Mouse (Mus musculus) midbrain, embryonic 11.5 days (tissue): Measurements from ENCODE around the gene Cend1. TPM values are rescaled to one million over a fixed set of nuclear protein-coding genes. Genes with fewer than 3 reads are reported as not detected.

ENCODE experiments used
- ATAC-seq: fragments of 200-750 bp; cut with Nextera tagmentation; 2 replicates; pipeline ENCODE4 v1.8.0; 2017; ENCODE audit warnings: moderate TSS enrichment, moderate library complexity; ENCODE audit not compliant: low FRiP score
- DNase-seq: peaks from one replicate; pipeline ENCODE4 v3.0.0; 2015; ENCODE audit warnings: low spot score; ENCODE audit errors: missing footprints
- H3K27ac ChIP-seq: fragments of 300-500 bp; sonication (generic); 2 replicates; pipeline ENCODE4 v1.5.1; 2014; ENCODE audit warnings: low read depth, low read length
- H3K27me3 ChIP-seq: fragments of 300-500 bp; sonication (generic); 2 replicates; pipeline ENCODE4 v1.6.1; 2014; ENCODE audit warnings: mild to moderate bottlenecking, low read length, moderate library complexity, mixed read lengths; ENCODE audit not compliant: control insufficient read depth, insufficient read depth
- H3K36me3 ChIP-seq: fragments of 300-500 bp; sonication (generic); 2 replicates; pipeline ENCODE4 v1.6.1; 2014; ENCODE audit warnings: mild to moderate bottlenecking, low read length, moderate library complexity, mixed read lengths; ENCODE audit not compliant: control insufficient read depth, insufficient read depth
- H3K4me1 ChIP-seq: fragments of 300-500 bp; sonication (generic); 2 replicates; pipeline ENCODE4 v1.6.1; 2014; ENCODE audit warnings: low read length; ENCODE audit not compliant: control insufficient read depth, insufficient read depth
- H3K4me2 ChIP-seq: fragments of 300-500 bp; sonication (generic); 2 replicates; pipeline ENCODE4 v1.6.1; 2014; ENCODE audit warnings: mild to moderate bottlenecking, moderate library complexity
- H3K4me3 ChIP-seq: fragments of 300-500 bp; sonication (generic); 2 replicates; pipeline ENCODE4 v1.5.1; 2014; ENCODE audit warnings: low read depth, low read length
- H3K9ac ChIP-seq: fragments of 300-500 bp; sonication (generic); 2 replicates; pipeline ENCODE4 v1.6.1; 2014; ENCODE audit warnings: low read length
- H3K9me3 ChIP-seq: fragments of 300-500 bp; sonication (generic); 2 replicates; pipeline ENCODE4 v1.6.1; 2016; ENCODE audit warnings: low read length; ENCODE audit not compliant: control insufficient read depth
- WGBS: fragments of 180-500 bp; shearing (Covaris S2); extraction: QIAGEN DNeasy Blood & Tissue Kit; methylation state at CpG from one replicate; pipeline ENCODE4 v1.1.7; 2014; 5-methylcytosine and 5-hydroxymethylcytosine counted together
- polyA plus RNA-seq: library from polyadenylated mRNA; unstranded; fragments of >200 nt; fragmentation: Nextera tagmentation; extraction: Ambion mirVana; gene quantifications from 2 replicates; pipeline ENCODE4 v1.2.1, GENCODE M21; 2014

The Cend1 gene
- 5.8 and 5.9 TPM in 2 replicates for polyA plus RNA-seq

DNA sequence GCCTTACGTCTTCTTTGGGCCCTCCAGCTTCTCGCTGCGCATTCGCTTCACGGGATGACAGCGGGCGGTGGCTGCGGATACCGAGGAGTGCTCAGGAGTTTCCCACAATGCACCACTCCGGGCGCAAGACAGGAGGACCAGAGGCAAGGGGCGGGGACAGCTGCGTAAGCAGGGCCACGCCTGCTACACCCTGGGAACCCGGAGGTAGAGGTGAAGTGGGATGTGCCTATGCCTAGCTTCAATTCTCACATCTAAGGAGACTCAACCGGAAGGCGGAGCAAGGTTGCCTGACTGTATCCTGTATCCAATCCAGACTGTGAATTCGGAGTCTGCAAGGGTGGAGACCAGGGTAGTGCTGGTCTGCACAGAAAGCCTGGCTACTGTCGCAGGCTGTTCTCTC, at the start of gene Cend1:
Gene Cend1, minus strand, starts transcription at position 182 of the 400 bp plus-strand sequence.
- no peaks in the 10 kb centered on the region for H3K9me3 ChIP-seq
- WGBS, result 2% methylated on average over 19 of the region's 19 CpGs
- H3K36me3 ChIP-seq, result no peaks in the 10 kb centered on the region; the same call in 1 of the 2 replicates
- H3K9ac ChIP-seq, result peak within 1 kb of the TSS; percentile 69
- DNase-seq (peak; percentile 91), ATAC-seq (peak; percentile 79)
- peaks cover 19% of the 10 kb centered on the region for H3K4me1 ChIP-seq
- H3K4me3 ChIP-seq, result peak within 1 kb of the TSS; percentile 39
- H3K27ac ChIP-seq, result peak within 1 kb of the TSS; percentile 25; the same call in 1 of the 2 replicates
- H3K4me2 ChIP-seq, result peak within 1 kb of the TSS; percentile 59
- H3K27me3 ChIP-seq, result no peaks in the 10 kb centered on the region; the same call in 1 of the 2 replicates

DNA sequence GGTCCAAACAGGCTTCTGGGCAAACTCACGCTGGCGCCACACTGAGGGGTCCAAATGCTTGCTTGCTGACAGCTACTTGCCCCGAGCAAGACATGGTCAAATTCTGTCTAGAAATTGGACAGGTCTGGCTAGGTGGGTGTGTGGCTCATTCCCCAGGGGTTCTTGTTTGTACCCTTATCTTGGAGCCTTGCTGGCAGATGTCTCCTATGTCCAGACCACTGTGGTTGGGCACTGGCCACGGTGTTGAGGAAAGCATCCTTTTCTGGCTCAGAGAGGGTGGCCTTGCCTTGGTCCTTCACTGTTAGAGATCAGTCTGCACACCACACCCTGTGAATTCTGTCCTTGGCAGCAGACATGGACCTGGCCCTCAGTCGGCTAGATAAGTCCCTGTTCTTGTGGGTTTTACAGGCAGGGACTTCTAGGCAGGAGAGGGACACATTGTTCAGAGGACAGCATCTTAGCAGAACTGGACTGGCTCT, 49.0 kb upstream of the Cend1 start:
- Histone ChIP-seq H3K4me3 (no peak overlapping the region), H3K9ac (no peak overlapping the region), H3K27me3 (peaks cover 19% of the 10 kb centered on the region), H3K4me1 (peaks cover 26% of the 10 kb centered on the region), H3K36me3 (no peaks in the 10 kb centered on the region), H3K27ac (no peak overlapping the region), H3K4me2 (no peak overlapping the region), H3K9me3 (no peaks in the 10 kb centered on the region)
- ATAC-seq (no peak), DNase-seq (no peak)
- 81% methylated on average over 5 of the region's 5 CpGs for WGBS

DNA sequence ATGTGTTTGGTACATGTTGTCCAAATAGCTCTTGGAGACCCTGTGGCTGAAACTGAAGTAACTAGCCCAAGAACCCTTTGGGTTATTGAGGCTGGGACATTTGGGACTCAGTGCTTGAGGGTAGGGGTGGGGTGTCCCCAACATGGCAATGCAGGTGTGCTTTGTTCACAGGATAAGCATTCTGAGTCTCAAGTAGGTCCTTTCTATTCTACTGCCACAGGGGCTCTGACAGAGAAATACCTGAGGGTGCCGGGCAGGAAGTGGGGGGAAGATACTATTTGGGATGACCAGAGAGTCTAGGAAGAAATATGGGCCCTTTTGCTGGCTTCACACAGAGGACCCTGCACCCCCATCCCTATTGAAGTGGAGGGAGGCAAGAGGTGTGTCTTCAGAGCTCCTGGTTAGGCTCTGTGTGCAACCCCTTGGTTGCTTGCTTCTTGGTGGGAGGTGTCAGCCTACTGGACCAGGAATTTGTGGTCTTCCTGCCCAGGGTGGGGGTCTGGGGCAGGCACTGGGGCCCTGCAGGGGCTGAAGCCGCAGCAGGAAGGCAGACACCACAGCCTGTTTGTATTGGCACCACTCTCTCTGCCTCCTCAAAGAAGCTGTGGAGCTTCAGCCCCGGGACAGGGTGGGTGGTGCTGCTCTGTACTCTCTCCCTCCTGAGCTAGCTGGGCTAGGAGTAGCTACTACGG, 48.4 kb upstream of the Cend1 start:
- no peaks in the 10 kb centered on the region for H3K9me3 ChIP-seq
- H3K27me3 ChIP-seq, result peaks cover 15% of the 10 kb centered on the region
- WGBS, result 67% methylated on average over 4 of the region's 4 CpGs
- H3K4me3 ChIP-seq, result no peak overlapping the region
- DNase-seq (no peak), ATAC-seq (no peak)
- H3K9ac ChIP-seq, result no peak overlapping the region
- H3K27ac ChIP-seq, result no peak overlapping the region
- H3K4me1 ChIP-seq, result peaks cover 25% of the 10 kb centered on the region
- H3K4me2 ChIP-seq, result no peak overlapping the region
- H3K36me3 ChIP-seq, result peaks cover under 1% of the 10 kb centered on the region; the same call in 1 of the 2 replicates

DNA sequence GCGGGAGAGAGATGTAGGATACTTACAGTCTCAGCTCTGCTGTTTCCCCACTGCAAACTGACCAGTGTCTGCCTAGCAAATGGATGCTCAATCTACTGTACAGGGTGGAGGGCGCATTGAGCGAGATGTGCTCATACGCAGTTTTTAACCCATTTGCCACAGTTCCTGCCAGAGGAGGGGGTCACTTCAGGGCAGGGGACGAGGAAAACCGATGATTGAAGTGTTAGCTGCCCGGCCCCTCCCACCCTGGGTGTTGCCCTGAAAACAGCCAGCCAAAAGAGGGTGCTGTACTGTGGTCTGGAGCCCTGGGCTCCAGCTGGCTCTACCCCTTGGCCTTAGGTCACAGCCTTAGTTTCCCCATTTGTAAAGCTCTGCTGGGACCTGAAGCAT, 47.7 kb upstream of the Cend1 start:
- Histone ChIP-seq H3K36me3 (peaks cover 6% of the 10 kb centered on the region; the same call in 1 of the 2 replicates), H3K9me3 (no peaks in the 10 kb centered on the region), H3K27ac (no peak overlapping the region), H3K9ac (no peak overlapping the region), H3K4me1 (peaks cover 20% of the 10 kb centered on the region), H3K27me3 (peaks cover 8% of the 10 kb centered on the region), H3K4me2 (no peak overlapping the region), H3K4me3 (no peak overlapping the region)
- DNase-seq (no peak), ATAC-seq (no peak)
- 25% methylated on average over 7 of the region's 7 CpGs for WGBS

DNA sequence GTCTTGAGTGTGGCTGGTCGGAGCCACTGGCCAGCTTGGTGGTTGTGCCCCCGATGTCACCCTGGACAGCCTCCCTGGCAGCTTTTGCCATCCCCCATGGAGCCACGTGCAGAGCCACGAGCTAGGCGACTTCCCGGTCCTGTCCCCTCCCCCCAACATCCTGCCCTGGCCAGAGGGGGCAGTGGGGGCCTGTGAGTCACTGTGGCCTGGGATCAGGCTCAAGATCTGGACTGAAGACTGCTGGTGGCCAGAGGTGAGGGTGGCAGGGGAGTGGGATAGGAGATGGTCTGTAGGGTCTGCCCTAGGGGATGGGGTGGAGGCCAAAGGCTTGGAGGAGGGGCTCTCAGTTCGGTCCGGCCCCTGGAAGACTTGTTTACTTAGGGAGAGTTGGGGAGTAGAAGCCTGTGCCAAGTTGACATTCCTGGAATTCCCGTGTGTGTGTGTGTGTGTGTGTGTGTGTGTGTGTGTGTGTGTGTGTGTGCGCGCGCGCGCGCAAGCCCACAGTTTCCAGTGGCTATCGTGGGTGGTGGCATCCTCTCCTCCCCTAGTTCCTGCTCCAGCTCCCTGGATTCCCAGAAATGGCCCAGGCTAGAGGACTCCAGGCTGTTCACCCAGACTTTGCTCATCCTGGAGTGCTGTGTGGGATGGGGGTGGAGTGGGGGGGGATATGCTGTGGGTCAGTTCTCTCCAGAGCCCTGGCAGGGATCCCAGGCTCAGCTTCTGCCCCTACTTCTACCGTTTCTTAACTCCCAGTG, 47.1 kb upstream of the Cend1 start:
- ATAC-seq (peak; percentile 39), DNase-seq (peak; percentile 86)
- H3K4me2 ChIP-seq, result peak overlapping the region; percentile 24
- peaks cover 6% of the 10 kb centered on the region; the same call in 1 of the 2 replicates for H3K36me3 ChIP-seq
- H3K9me3 ChIP-seq, result no peaks in the 10 kb centered on the region
- H3K4me3 ChIP-seq, result no peak overlapping the region
- no peak overlapping the region for H3K27ac ChIP-seq
- peaks cover 20% of the 10 kb centered on the region for H3K4me1 ChIP-seq
- peaks cover 8% of the 10 kb centered on the region for H3K27me3 ChIP-seq
- 2% methylated on average over 14 of the region's 17 CpGs for WGBS
- H3K9ac ChIP-seq, result no peak overlapping the region

DNA sequence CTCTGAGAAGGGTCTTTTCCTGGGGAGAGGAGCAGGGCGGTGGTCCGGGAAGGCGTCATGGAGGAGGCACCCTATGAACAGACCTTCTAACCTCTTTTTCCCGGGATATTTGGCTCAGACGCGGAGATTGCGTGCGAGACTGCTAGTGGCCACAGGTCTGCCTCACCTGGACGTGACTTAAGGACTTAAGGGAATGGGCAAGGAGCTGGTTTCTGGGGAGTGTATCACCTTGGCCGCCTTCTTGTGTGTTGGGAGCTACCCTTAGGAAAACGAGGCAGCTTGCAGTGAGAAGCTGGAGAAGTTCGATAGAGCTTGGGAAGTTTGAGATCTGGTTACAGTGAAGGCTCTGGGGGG, 46.5 kb upstream of the Cend1 start:
- ATAC-seq (no peak), DNase-seq (peak; percentile 89)
- H3K27me3 ChIP-seq, result peaks cover 8% of the 10 kb centered on the region
- peak overlapping the region; percentile 94 for H3K9ac ChIP-seq
- H3K36me3 ChIP-seq, result peaks cover 6% of the 10 kb centered on the region; the same call in 1 of the 2 replicates
- peaks cover 16% of the 10 kb centered on the region for H3K4me1 ChIP-seq
- peak overlapping the region; percentile 82 for H3K4me3 ChIP-seq
- no peaks in the 10 kb centered on the region for H3K9me3 ChIP-seq
- 4% methylated on average over 12 of the region's 12 CpGs for WGBS
- peak overlapping the region; percentile 93 for H3K4me2 ChIP-seq
- H3K27ac ChIP-seq, result no peak overlapping the region

DNA sequence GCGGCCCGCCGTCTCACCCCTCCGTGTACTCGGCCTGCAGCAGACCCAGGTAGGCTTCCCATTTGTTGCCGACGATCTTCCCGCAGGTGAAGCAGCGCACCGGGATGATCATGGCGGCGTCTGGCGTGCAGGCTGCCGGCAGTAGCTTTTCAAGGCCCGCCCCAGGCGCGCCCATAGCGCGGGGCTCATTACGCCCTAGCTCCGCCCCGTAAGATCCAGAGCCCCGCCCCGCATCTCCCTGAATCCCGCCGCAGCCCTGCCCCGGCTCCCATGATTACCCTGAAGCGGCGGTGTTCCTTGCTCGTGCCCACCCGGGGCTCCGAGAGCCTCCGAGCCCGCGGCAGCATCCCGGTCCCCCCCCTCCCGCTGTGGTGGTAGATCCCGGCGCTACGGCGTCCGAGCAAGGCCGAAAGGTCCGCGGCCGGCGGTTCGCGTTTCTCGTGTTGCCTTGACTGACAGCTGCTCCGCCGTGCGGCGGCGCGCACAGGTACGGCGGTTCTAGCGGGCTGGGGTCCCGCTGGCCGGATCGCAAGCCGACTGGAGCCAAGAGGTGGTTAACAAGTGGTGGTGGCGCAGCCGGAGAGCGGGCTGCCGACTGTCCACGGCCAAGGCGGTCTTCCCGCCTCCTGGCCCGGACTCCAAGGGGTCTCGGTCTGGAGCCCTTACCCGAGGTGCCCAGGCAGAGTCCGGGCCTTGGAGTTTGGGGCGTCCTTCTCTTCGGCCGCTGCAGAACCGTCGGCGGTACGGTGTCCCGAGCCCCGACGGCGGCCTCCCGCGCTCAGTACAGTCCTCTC, 45.9 kb upstream of the Cend1 start, which contains the start of the genes Polr2l and Tspan4:
Gene Polr2l, minus strand, starts transcription at position 122 of the 794 bp plus-strand sequence.
Gene Tspan4, plus strand, starts transcription at position 230 of the 794 bp plus-strand sequence.
- ATAC-seq, result peak; percentile 86
- WGBS, result under 1% methylated on average over 86 of the region's 87 CpGs
- Histone ChIP-seq H3K27me3 (peaks cover 8% of the 10 kb centered on the region), H3K9ac (peak within 1 kb of the TSS; percentile 94), H3K27ac (peak within 1 kb of the TSS; percentile 67; the same call in 1 of the 2 replicates), H3K4me2 (peak within 1 kb of the TSS; percentile 93), H3K4me3 (peak within 1 kb of the TSS; percentile 82), H3K9me3 (no peaks in the 10 kb centered on the region), H3K4me1 (peaks cover 16% of the 10 kb centered on the region), H3K36me3 (peaks cover 6% of the 10 kb centered on the region; the same call in 1 of the 2 replicates)
- DNase-seq, result peak; percentile 99

DNA sequence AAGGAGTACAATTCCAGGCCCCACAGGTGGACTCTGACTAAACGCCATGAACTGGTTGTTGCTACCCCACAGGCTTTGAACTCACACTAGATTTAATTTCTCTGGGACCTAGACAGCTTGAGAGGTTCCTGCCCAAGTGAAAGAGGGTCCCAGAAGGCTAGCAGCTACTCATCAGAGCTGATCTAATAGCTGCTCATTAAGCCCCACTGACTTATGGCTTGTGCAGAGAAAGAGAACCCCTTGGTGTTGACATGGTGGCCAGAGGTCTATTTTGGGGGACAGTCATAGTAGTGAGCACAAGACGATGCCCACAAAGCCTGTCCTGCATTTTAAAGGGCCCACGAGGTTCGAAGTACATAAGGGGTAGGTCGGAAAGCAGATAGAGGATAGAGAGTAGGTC, 44.9 kb upstream of the Cend1 start:
- Histone ChIP-seq H3K36me3 (peaks cover 8% of the 10 kb centered on the region; the same call in 1 of the 2 replicates), H3K4me1 (peaks cover 20% of the 10 kb centered on the region), H3K9me3 (no peaks in the 10 kb centered on the region), H3K27ac (no peak overlapping the region), H3K4me3 (peak overlapping the region; percentile 82), H3K27me3 (peaks cover 8% of the 10 kb centered on the region), H3K4me2 (peak overlapping the region; percentile 93), H3K9ac (peak overlapping the region; percentile 94)
- ATAC-seq (no peak), DNase-seq (no peak)
- 7% methylated on average over 5 of the region's 5 CpGs for WGBS
